Mouse (Mus musculus) heart, postnatal 14 days (tissue): ENCODE results near the gene Tgm6. TPM values are rescaled to one million over a fixed set of nuclear protein-coding genes. Genes with fewer than 3 reads are reported as not detected.

Source experiments
- DNase-seq, 2 experiments: peaks; one replicate each; pipeline ENCODE4 v3.0.0; 2021 to 2022
- intact Hi-C: fragments of 180-260 bp; cut with DNase I; formaldehyde crosslinking; loops from one replicate; pipeline ENCODE4 v1.15.1; 2025
- long read RNA-seq, 2 experiments: library from polyadenylated mRNA; stranded (forward); transcript quantifications; one replicate each; pipeline ENCODE4 v2.0.0; 2021
- total RNA-seq, 2 experiments: library from RNA; stranded (reverse); gene quantifications; 2 replicates each; pipeline ENCODE4 v1.2.3; 2021

The Tgm6 gene
- total RNA-seq, result not detected
- long read RNA-seq, experiment 1, result 0 reads
- long read RNA-seq, experiment 2, result 0 reads

- intact Hi-C loops, result no loop called here
- DNase-seq, result no peak
Measured at GRCm38 (mm10) chr2:130112116-130112515, at the start of gene Tgm6. Tgm6 (plus strand) TSS chr2:130112416.

GRCm38 (mm10) chr2:130068228-130068627 lies 44.0 kb upstream of the Tgm6 start:
- peak in 1 of 2 experiments; percentile 47 for DNase-seq
- intact Hi-C loops, result loop anchor here (1.0 to 5.0 kb wide), 3 partner anchors 99 to 294 kb away; no protein-coding TSS in a partner anchor

GRCm38 (mm10) chr2:130070396-130070795 lies 41.8 kb upstream of the Tgm6 start:
- intact Hi-C loops, result no loop called here
- no peak for DNase-seq

- DNase-seq, result no peak
- intact Hi-C loops, result no loop called here
Measured at GRCm38 (mm10) chr2:130112804-130113203, 588 bp downstream of the Tgm6 start.

- intact Hi-C loops, result no loop called here
- DNase-seq, result no peak
Measured at GRCm38 (mm10) chr2:130113379-130113778, 1.2 kb downstream of the Tgm6 start.

- intact Hi-C loops, result no loop called here
- DNase-seq, result no peak
Measured at GRCm38 (mm10) chr2:130118649-130119048, 6.4 kb downstream of the Tgm6 start.

- no peak for DNase-seq
- intact Hi-C loops, result no loop called here
Measured at GRCm38 (mm10) chr2:130125279-130126059, 13.3 kb downstream of the Tgm6 start.

- DNase-seq, result no peak
- intact Hi-C loops, result no loop called here
Measured at GRCm38 (mm10) chr2:130126073-130126472, 13.9 kb downstream of the Tgm6 start.

GRCm38 (mm10) chr2:130129687-130130086 lies 17.5 kb downstream of the Tgm6 start:
- DNase-seq, result no peak
- intact Hi-C loops, result no loop called here

GRCm38 (mm10) chr2:130143011-130143410 lies 30.8 kb downstream of the Tgm6 start:
- no peak for DNase-seq
- intact Hi-C loops, result no loop called here

- DNase-seq, result no peak
- intact Hi-C loops, result no loop called here
Measured at GRCm38 (mm10) chr2:130144703-130145324, 32.6 kb downstream of the Tgm6 start.

- DNase-seq, result no peak
- intact Hi-C loops, result no loop called here
Measured at GRCm38 (mm10) chr2:130146089-130146668, 34.0 kb downstream of the Tgm6 start.

- intact Hi-C loops, result no loop called here
- DNase-seq, result no peak
Measured at GRCm38 (mm10) chr2:130155171-130155570, 43.0 kb downstream of the Tgm6 start.

GRCm38 (mm10) chr2:130155851-130156250 lies 43.6 kb downstream of the Tgm6 start:
- intact Hi-C loops, result no loop called here
- no peak for DNase-seq

GRCm38 (mm10) chr2:130157231-130158087 lies 45.2 kb downstream of the Tgm6 start:
- intact Hi-C loops, result no loop called here
- DNase-seq, result no peak

- intact Hi-C loops, result no loop called here
- no peak for DNase-seq
Measured at GRCm38 (mm10) chr2:130158088-130158437, 45.8 kb downstream of the Tgm6 start.

- no peak for DNase-seq
- intact Hi-C loops, result loop anchor here (10.0 kb wide), 1 partner anchor 488 kb away; no protein-coding TSS in a partner anchor
Measured at GRCm38 (mm10) chr2:130162701-130163100, 50.5 kb downstream of the Tgm6 start.

- DNase-seq, result peak in 1 of 2 experiments; percentile 24
- intact Hi-C loops, result loop anchor here (1.0 to 10.0 kb wide), 4 partner anchors 98 to 492 kb away; no protein-coding TSS in a partner anchor
Measured at GRCm38 (mm10) chr2:130166311-130167214, 54.3 kb downstream of the Tgm6 start.

GRCm38 (mm10) chr2:130167861-130168260 lies 55.6 kb downstream of the Tgm6 start:
- peak; percentile 56 to 68 for DNase-seq
- intact Hi-C loops, result loop anchor here (1.0 to 10.0 kb wide), 4 partner anchors 100 to 493 kb away; no protein-coding TSS in a partner anchor
